Mouse (Mus musculus) right cerebral cortex, postnatal 25 days (tissue): ENCODE measurements at regions not wholly inside any gene's neighbourhood (a gene's known extent, or its start where the extent isn't known, plus 50 kb on each side); places are given as distances from the start of the nearest gene placed in this dataset.
A peak's percentile ranks its signal among the peaks of the same experiment; 100 is the strongest.

Experiments
- DNase-seq: peaks from one replicate; pipeline ENCODE4 v3.0.0; 2022

DNA sequence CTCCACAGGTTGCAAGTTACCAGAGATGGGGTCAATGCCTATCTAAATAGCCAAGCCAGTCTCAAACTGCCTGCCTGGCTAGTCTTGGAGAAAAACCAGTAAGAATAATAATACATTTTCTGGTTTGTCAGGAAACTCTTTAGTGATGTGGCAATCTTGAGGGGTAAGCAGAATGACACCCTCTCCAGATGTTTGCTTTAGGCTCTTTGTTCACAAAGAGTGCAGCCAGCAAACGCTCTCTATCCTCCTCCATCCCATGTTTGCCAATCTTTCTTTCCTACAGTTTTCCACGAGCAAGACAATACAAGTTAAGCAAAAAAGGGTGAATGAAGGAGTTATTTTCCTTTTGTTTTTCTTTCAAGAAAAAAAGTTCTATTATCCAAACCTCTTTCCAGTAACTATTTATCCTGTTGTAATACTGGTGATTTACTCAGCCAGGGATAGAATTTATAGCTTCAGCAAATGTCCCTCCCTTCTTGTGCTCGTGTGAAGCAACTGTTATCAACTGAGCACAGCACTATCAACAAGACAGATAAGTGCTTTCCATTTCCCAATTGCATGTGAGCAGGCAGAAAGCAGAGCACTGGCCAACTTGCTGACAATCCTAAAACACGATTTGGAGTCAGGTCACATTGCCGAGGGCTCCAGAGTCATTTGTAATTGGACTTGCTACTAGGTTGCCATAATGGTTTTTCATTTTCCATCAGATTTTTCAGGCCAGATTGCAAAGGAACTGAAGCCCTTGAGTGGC is 873.5 kb downstream of the Rapgef2 start:
- no peak for DNase-seq

DNA sequence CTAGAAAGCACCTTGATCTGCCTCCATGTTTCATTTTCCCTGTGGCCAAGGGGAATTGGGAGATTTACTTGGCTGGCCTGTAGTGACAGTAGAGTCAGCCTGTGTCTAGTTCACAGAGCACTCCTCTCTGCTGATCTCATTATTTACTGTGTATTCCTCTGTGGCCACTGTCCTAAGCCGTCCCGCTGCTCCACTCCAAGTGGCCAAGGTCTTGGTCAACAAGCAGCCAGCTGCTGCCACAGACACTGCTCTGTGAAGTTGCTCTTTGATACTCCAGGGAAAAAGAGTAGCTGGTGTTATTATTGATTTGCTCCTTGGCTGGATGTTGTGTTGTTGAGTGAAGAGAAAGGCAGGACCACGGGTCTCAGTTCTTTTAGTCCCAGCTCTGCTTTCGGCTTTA is 874.9 kb downstream of the Rapgef2 start:
- no peak for DNase-seq

DNA sequence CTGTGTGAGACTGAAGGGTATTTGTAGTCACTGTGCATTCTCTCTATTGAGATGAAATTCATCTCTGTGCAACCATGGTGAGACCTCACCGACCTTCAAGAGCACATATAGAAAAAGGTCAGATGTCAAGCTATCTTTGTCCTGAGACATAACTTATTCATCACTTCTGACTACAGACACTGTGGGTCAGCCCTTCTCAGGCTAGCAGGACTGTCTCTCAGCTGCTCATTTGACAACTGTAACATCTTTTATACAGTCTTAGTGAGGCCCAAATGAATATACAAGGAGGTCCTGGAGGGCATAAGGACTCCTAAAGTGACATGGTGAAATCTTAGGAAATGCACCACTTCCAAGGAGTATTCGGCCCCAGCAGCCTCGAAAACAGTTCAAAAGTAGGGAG is 877.1 kb downstream of the Rapgef2 start:
- DNase-seq = no peak

DNA sequence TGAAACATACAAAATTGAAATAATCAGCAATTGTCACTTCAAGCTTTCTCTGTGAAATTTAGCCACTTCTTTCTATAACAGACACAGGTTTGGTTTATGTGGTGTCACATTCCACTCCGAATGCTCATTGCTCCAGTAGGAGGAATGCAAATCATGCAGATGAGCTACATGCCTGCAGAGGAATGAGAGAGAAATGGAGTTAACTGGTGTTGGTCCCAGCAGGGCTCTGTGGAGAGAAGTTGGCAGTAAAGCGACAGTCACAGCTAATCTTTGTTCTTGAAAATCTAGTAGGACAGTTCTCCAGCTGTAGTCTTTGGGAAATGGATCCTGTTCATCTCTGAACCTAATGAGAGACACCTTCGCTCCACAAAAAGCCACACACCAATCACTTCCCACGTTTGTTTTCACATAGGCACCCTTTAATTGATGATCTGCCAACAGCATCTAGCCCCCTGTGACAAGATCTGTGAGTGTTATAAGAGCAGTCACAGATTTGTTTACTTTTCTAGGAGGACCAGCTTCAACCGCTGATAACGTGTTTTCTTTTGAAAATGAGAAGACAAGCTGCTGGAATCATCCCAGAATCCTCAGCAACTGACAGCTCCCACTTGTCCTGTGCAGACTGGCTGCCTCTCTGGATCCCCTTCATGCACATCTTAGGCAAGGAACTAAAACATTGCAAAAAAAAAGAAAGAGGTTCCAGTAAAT is 880.4 kb downstream of the Rapgef2 start:
- DNase-seq = no peak

DNA sequence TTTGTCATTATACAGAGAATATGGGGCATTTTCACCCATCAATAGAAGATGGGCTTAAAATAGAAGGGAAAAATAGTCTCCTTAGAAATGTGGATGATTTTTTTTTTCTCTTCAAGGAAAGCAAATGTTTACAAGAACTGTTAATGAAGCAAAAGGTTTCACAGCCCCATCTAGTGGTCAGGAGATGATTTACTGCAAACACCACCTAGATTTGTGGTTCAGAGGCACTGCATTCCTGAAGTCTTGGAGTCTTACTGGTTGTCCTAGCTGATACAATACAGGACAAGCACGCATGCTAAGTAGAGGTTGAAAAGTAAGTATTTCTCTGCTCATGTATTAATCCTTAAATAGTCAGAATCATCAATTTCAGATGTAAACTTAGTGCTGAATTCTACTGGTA is 927.9 kb downstream of the Rapgef2 start:
- DNase-seq = peak; percentile 27

DNA sequence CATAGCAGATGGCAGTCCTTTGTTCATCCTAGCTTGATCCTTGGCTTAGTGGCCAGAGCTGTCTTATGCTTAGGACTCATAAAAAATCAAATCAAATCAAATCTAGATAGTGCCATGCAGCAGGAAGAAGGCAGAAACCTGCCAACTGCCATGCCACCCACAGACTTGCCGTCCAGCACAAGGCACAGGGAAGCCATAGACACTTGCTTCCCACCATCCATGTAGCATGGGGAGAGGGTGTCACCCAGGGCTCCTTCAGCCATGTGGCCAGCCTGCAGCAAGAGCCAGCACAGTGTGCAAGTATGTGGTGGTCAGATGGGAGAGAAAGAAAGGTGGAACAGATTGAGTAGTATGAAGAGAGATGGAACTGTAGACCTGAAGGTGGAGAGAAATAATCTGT is 946.4 kb downstream of the Rapgef2 start:
- DNase-seq = no peak

DNA sequence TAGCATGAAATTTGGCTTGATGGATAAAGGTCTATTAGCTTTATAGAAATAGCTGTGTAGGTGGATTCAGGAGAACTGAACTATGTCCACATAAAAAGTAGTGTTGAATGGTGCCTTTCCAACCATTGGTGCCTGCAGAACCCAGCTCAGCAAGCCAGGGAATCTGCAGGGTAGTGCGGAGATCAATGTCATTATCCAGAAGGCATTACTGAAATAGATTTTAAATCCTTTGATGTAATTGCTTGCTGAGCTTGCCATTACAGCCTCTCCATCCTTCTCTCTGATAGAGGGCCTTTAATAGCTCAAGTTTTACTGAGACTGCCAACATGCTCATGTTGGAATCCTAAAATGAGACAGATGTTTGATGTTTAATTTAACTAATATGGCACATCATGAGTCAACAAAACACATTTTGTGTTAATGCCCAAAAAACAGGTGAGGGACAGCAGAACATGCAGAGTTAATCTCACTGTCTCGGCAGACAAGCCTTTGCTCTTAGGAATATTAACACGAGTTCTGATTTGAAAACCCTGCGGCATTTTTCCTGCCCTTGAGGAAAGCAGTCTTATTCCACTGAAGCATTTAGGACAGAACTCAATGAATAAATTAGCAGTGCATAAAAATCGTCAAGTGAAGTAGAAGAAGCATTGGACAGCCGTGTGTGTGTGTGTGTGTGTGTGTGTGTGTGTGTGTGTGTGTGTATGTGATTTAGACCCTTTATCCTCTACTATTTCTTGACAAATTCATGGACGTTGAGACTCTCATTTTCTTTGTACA is 974.5 kb downstream of the Rapgef2 start:
- DNase-seq = no peak

DNA sequence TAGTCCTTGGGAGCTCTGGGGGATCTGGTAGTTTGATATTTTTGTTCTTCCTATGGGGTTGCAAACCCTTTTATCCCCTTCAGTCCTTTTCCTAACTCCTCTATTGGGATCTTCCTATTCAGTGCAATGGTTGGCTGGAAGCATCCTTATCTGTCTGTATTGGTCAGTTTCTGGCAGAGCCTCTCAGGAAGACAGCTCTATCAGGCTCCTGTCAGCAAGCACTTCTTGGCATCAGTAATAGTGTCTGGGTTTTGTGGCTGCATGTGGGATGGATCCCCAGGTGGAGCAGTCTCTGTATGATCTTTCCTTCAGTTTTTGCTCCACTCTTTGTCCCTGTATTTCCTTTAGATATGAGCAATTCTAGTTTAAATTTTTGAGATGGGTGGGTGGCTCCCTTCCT is 985.8 kb downstream of the Rapgef2 start:
- DNase-seq = no peak

DNA sequence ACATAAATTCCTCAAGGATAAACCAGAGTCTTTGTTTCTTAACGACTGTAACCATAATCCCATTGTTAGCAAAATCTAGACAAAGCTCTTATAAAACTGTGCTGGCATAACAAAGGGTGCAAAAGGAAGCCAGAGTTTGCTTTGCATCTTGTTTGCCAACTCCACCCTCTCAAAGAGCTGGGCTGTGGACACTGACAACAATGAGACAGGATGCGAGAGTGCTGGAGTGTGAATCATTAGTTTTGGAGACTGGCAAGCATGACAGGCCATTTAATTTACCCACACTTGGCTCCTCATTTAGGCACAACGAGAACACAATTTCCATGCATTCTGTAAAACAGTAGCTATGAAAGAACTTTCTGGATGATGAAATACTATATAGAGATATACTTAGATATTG is 994.4 kb downstream of the Rapgef2 start:
- DNase-seq = no peak

DNA sequence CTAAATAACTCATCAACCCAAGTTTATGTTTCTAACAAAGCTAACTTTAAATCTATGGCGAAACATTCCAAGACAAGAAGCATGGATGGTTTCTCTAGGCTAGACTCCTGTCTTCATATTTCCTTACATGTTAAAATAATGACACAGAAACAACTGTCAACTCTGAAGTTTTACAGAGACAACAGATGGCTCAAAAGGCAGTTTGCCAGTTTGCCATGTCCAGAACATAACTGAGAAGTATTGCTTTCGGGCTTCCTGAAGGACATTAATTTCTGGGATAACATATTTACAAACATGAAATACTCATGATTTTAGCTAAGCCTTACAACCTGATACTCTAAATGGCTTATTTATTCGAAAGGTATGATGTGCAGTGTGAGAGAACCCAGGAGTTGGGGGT is 1002.2 kb downstream of the Rapgef2 start:
- no peak for DNase-seq

DNA sequence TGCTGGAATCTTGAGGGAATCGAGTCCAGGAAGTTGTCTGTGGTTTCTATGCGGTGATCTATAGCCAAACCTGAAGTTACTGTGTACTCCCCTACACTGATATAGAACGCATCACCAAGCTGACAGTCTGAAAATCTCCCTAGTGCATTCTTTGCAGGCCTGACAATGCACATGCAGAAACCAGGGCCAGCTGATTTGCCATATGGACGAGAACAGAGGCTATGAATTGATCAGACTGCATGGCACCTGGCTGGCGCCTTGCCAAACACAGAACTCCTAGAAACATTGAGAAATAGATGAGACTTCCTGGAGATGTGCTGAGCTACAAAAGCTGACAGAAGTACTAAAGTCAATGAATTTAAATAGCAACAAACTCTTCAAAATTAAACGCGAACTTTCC is 1049.4 kb downstream of the Rapgef2 start:
- no peak for DNase-seq

DNA sequence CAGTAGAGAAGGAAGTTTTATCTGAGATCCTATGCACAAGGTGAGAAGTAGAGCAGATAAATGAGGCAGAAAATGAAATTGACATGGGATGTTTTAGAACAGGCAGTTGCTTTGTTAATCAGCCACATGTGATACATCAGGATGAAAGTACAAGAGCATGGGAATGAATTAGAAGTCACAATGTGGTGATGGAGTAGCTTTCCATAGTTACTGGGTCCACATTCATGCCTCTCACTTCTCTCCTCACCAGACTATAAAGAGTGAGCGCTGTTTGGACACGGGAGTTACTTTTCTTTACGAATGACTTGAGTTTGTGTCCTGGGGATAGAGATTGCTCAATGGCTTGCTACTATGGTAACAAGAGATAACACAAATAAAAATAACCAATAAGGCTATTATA is 1076.6 kb downstream of the Rapgef2 start:
- DNase-seq = no peak

DNA sequence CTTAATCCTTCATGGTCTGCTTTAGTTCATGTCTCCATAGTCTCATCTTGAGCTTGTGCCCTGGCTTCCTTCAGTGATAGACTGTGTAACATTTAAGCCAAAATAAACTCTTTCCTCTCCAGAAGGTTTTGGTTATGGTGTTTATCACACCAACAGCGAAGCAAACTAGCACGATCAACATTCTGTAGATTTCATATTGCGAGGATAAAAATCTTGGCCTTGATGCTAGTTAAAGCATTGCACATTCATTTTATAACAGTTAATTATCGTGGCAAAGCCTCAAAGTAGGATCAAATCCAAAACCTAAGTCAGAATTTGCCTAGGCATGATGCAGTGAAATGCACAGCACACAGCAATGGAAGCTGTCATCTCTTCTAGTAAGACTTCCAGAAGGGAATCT is 1123.7 kb downstream of the Rapgef2 start:
- no peak for DNase-seq

DNA sequence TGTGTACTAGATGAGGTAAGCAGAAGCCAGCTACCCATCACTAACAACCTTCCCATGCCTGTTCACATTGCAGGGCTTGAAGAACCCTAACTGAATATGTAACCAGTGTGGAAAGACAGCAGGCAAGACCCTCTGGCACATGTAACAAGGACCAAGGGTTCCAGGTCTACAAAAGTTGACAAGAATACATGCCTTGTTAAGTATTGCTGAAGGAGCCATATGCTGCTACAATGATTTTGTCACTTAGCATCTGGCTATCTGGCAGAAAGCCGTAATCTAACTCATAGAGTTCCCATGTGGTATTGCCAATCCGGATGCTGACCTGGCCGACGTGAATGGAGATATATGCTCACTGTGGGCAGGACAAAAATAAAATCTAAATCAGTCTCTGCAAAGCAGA is 1127.9 kb downstream of the Rapgef2 start:
- DNase-seq = peak; percentile 36
